Mouse (Mus musculus) lung, embryonic 16.5 days (tissue): ENCODE results near the gene Noxred1. TPM values are rescaled to one million over a fixed set of nuclear protein-coding genes. Genes with fewer than 3 reads are reported as not detected.

Experiments used
- ATAC-seq: fragments of 200-750 bp; cut with Nextera tagmentation; 2 replicates; pipeline ENCODE4 v1.8.0; 2017; ENCODE audit warnings: low read depth, mild to moderate bottlenecking, moderate library complexity
- H3K27ac ChIP-seq: fragments of 300-500 bp; sonication (generic); 2 replicates; pipeline ENCODE4 v1.5.1; 2014; ENCODE audit warnings: mild to moderate bottlenecking, control low read depth, low read length
- H3K27me3 ChIP-seq: fragments of 300-500 bp; sonication (generic); 2 replicates; pipeline ENCODE4 v1.6.1; 2014; ENCODE audit warnings: low read depth, low read length, mixed read lengths; ENCODE audit not compliant: control insufficient read depth, insufficient read depth
- H3K36me3 ChIP-seq: fragments of 300-500 bp; sonication (generic); 2 replicates; pipeline ENCODE4 v1.6.1; 2014; ENCODE audit warnings: low read length; ENCODE audit not compliant: control insufficient read depth, insufficient read depth
- H3K4me1 ChIP-seq: fragments of 300-500 bp; sonication (generic); replicated peaks from 2 replicates; pipeline ENCODE4 v1.6.1; 2014; ENCODE audit warnings: low read length, mixed read lengths; ENCODE audit not compliant: control insufficient read depth, insufficient read depth
- H3K4me2 ChIP-seq: fragments of 300-500 bp; sonication (generic); 2 replicates; pipeline ENCODE4 v1.6.1; 2014; ENCODE audit warnings: low read depth, low read length, control low read depth
- H3K4me3 ChIP-seq: fragments of 300-500 bp; sonication (generic); 2 replicates; pipeline ENCODE4 v1.5.1; 2014; ENCODE audit warnings: mild to moderate bottlenecking, low read length, control low read depth
- H3K9ac ChIP-seq: fragments of 300-500 bp; sonication (generic); 2 replicates; pipeline ENCODE4 v1.6.1; 2014; ENCODE audit warnings: low read length, control low read depth
- H3K9me3 ChIP-seq: fragments of 300-500 bp; sonication (generic); 2 replicates; pipeline ENCODE4 v1.6.1; 2016; ENCODE audit warnings: low read length; ENCODE audit not compliant: control insufficient read depth
- WGBS: fragments of 180-500 bp; shearing (Covaris S2); extraction: QIAGEN DNeasy Blood & Tissue Kit; methylation state at CpG from one replicate; pipeline ENCODE4 v1.1.7; 2014; 5-methylcytosine and 5-hydroxymethylcytosine counted together
- polyA plus RNA-seq: library from polyadenylated mRNA; unstranded; fragments of >200 nt; fragmentation: Nextera tagmentation; extraction: Ambion mirVana; gene quantifications from 2 replicates; pipeline ENCODE4 v1.2.1, GENCODE M21; 2015

The Noxred1 gene
- polyA plus RNA-seq, 1 experiment from 2014 or later, result 0.57 TPM

DNA sequence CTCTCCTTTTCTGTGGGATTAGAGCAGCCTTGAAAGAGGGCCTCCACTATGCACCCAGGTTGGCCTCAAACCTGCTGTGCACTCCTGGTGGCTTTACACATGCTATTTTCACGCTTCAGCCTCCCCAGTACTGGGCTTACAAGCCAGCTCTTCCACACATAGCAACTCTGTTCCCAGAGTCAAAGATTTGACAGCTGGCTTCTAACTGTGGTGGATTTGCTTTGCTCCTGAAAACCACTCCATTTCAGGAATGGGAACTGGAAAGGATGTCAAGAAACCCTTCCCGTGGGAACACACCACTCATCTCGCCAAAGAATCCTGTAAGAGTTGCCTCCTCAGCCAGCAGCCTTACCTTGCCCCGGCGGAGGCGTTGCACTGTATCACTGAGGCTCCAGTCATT is 15.3 kb upstream of the Noxred1 start:
- no peak overlapping the region for H3K4me3 ChIP-seq
- no peaks in the 10 kb centered on the region for H3K27me3 ChIP-seq
- peaks cover 38% of the 10 kb centered on the region for H3K36me3 ChIP-seq
- no peaks in the 10 kb centered on the region for H3K9me3 ChIP-seq
- H3K4me2 ChIP-seq, result no peak overlapping the region
- H3K9ac ChIP-seq, result no peak overlapping the region
- H3K27ac ChIP-seq, result no peak overlapping the region
- H3K4me1 ChIP-seq, result no peaks in the 10 kb centered on the region
- 92% methylated on average over 6 of the region's 6 CpGs for WGBS
- ATAC-seq, result no peak

DNA sequence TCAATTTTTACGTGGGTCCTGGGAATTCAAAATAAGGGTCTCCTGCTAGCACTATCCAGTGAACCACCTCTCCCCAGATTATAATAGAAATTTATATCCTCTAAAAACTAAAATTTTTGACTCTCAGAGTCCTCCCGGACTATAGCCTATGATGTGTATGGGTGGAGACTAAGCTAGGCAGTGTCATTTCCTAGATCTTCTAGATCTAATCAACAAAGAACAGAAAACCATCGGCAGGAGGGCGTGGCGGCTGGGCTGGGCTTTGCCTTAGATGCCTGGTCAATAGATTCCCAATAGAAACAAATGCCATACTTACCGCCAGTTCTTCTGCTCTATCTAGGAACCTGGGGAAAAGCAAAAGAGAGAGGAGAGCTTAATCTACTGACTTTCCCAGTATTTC is 11.6 kb upstream of the Noxred1 start:
- Histone ChIP-seq H3K4me2 (no peak overlapping the region), H3K4me3 (no peak overlapping the region), H3K4me1 (no peaks in the 10 kb centered on the region), H3K36me3 (peaks cover 40% of the 10 kb centered on the region), H3K9ac (no peak overlapping the region), H3K9me3 (no peaks in the 10 kb centered on the region), H3K27ac (no peak overlapping the region), H3K27me3 (no peaks in the 10 kb centered on the region)
- 88% methylated on average over 6 of the region's 6 CpGs for WGBS
- no peak for ATAC-seq

DNA sequence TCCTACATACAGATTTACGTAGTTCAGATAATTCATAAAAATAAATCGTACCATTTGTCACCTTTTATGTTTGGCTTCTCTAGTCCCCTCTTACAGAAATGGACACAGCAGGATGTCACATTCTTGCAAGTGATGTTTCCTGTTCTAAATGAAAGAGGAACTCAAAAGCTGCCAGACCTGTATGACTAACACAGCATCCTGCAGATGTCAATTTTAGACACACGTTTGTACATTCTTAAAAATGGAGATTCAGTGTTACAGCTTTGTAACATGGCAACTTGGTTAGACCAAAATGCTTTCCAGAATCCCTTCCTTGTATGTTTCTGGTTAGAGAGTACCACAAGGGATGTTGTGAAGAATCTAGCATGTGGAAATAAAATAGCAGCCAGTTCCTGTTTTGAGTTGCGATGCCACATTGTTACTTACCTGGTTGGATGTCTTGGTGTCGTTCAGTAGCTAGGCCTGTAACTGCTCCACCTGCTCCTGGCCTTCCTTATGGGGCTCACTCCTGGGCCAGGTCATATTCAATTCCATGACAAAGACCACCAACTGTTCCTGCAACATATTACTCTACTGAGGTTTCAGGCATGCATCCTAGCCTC is 1.5 kb downstream of the Noxred1 start:
- 84% methylated on average over 5 of the region's 5 CpGs for whole genome bisulfite sequencing
- no peak overlapping the region for H3K9ac ChIP-seq

GRCm38 (mm10) chr12:87230379-87230895 is 8.1 kb downstream of the Noxred1 start:
- H3K36me3 ChIP-seq, result no peaks in the 10 kb centered on the region
- no peak overlapping the region for H3K9ac ChIP-seq
- no peak for ATAC-seq
- H3K4me2 ChIP-seq, result no peak overlapping the region
- H3K4me1 ChIP-seq, result no peaks in the 10 kb centered on the region
- no peaks in the 10 kb centered on the region for H3K27me3 ChIP-seq
- H3K27ac ChIP-seq, result no peak overlapping the region
- no peaks in the 10 kb centered on the region for H3K9me3 ChIP-seq
- H3K4me3 ChIP-seq, result no peak overlapping the region

More for the DNA sequence above, 1.5 kb downstream of the Noxred1 start:
- H3K4me3 ChIP-seq, result no peak overlapping the region
- H3K27me3 ChIP-seq, result no peaks in the 10 kb centered on the region
- no peak overlapping the region for H3K27ac ChIP-seq
- H3K36me3 ChIP-seq, result peaks cover 11% of the 10 kb centered on the region
- no peak for ATAC-seq
- H3K4me2 ChIP-seq, result no peak overlapping the region
- no peaks in the 10 kb centered on the region for H3K4me1 ChIP-seq
- no peaks in the 10 kb centered on the region for H3K9me3 ChIP-seq

GRCm38 (mm10) chr12:87229633-87230032 is 8.9 kb downstream of the Noxred1 start:
- H3K4me2 ChIP-seq, result no peak overlapping the region
- no peak overlapping the region for H3K27ac ChIP-seq
- H3K9ac ChIP-seq, result no peak overlapping the region
- 94% methylated on average over 2 of the region's 2 CpGs for WGBS
- no peak overlapping the region for H3K4me3 ChIP-seq
- H3K9me3 ChIP-seq, result no peaks in the 10 kb centered on the region
- ATAC-seq, result no peak
- H3K4me1 ChIP-seq, result no peaks in the 10 kb centered on the region
- no peaks in the 10 kb centered on the region for H3K27me3 ChIP-seq
- no peaks in the 10 kb centered on the region for H3K36me3 ChIP-seq

DNA sequence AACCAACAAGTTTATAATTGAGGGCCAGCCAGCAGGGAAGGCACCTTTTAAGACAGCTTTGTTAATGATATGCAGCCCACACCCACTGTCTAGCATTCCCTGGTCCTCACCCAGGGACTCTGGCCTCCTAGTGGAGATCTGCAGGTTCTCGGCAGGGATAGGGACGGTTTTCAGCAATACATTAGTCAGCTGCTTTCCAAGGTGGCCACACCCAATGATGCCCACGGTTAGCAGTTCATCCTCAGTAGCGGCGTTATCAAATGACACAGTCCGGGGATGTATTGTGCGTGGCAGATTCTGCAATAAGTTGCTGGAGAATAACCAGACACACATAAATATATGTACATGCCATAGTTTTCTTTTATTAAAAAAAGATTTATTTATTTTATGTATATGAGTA is 11.7 kb downstream of the Noxred1 start:
- H3K4me1 ChIP-seq, result no peaks in the 10 kb centered on the region
- no peak overlapping the region for H3K9ac ChIP-seq
- H3K36me3 ChIP-seq, result no peaks in the 10 kb centered on the region
- H3K4me2 ChIP-seq, result no peak overlapping the region
- H3K4me3 ChIP-seq, result no peak overlapping the region
- H3K27ac ChIP-seq, result no peak overlapping the region
- 65% methylated on average over 7 of the region's 7 CpGs for WGBS
- no peaks in the 10 kb centered on the region for H3K9me3 ChIP-seq
- H3K27me3 ChIP-seq, result no peaks in the 10 kb centered on the region
- ATAC-seq, result no peak

GRCm38 (mm10) chr12:87224950-87225349 is 13.6 kb downstream of the Noxred1 start:
- H3K4me2 ChIP-seq, result no peak overlapping the region
- H3K27ac ChIP-seq, result no peak overlapping the region
- ATAC-seq, result no peak
- 69% methylated on average over 10 of the region's 10 CpGs for WGBS
- no peak overlapping the region for H3K9ac ChIP-seq
- H3K4me3 ChIP-seq, result no peak overlapping the region
- H3K4me1 ChIP-seq, result no peaks in the 10 kb centered on the region
- H3K27me3 ChIP-seq, result no peaks in the 10 kb centered on the region
- H3K9me3 ChIP-seq, result no peaks in the 10 kb centered on the region
- H3K36me3 ChIP-seq, result no peaks in the 10 kb centered on the region

DNA sequence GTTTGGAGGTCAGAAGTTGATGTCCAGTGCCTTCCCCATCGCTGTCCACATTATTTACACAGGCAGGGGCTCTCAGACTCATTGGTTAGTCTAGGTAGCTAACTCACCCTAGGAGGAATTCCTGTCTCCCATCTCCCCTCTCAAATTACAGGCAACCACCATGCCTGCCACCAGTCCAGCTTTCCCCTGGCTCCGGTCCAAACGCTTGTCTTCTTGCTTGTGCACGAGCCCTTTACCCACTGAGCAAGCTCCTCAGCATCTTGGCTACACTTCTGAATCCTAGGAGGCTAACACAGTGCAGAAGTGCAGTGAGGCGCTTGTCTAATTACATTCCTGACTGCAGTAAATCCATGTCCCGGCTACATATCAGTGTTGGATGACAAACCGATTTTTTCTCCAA is 19.2 kb downstream of the Noxred1 start:
- no peaks in the 10 kb centered on the region for H3K27me3 ChIP-seq
- H3K4me2 ChIP-seq, result no peak overlapping the region
- H3K9ac ChIP-seq, result no peak overlapping the region
- 39% methylated on average over 7 of the region's 7 CpGs for WGBS
- no peak for ATAC-seq
- no peak overlapping the region for H3K27ac ChIP-seq
- H3K36me3 ChIP-seq, result no peaks in the 10 kb centered on the region
- no peaks in the 10 kb centered on the region for H3K9me3 ChIP-seq
- no peak overlapping the region for H3K4me3 ChIP-seq
- H3K4me1 ChIP-seq, result no peaks in the 10 kb centered on the region

DNA sequence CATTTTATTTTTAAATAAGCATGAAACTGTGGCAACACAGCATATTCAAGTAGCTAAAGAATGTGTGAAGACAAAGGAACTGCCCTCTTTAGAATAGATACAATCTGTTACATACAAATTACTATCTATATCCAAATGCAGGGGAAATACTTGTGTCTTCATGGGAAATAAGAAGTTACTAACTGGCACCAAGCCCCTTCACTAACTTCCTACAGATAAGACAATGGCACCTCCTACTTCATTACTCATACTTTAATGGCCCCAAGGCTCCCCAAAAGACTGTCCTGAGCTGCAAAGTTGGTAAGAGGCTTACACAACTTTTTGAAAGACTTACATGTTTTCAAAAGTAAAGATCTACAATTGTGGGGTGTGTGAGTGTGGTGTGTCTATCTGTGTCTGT is 20.9 kb downstream of the Noxred1 start:
- Histone ChIP-seq H3K4me3 (no peak overlapping the region), H3K9me3 (no peaks in the 10 kb centered on the region), H3K27me3 (no peaks in the 10 kb centered on the region), H3K9ac (no peak overlapping the region), H3K27ac (no peak overlapping the region), H3K4me1 (no peaks in the 10 kb centered on the region), H3K4me2 (no peak overlapping the region), H3K36me3 (no peaks in the 10 kb centered on the region)
- ATAC-seq, result no peak

DNA sequence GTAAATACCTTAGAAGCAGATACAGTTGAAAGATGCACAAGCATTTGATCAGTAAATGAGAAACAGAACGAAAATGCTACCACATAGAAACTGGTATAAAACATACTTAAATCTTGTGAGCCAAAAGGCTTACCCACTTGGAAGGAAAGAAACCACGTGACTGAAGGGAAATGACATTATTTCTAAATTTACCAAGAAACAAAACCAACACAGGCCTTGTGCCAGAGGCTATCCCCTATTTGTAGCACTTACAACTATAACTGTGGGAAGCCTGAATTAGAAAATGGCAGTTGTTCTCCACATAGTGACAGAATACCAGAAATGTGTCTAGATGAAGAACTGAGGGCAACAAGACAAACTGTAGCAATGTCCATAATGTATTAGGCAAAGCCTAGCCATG is 22.5 kb downstream of the Noxred1 start:
- WGBS, result 57% methylated on average over 2 of the region's 2 CpGs
- no peak for ATAC-seq

More for the DNA sequence above, 22.5 kb downstream of the Noxred1 start:
- H3K4me2 ChIP-seq, result no peak overlapping the region
- no peak overlapping the region for H3K4me3 ChIP-seq
- H3K9ac ChIP-seq, result no peak overlapping the region
- H3K36me3 ChIP-seq, result no peaks in the 10 kb centered on the region
- H3K27me3 ChIP-seq, result no peaks in the 10 kb centered on the region
- H3K27ac ChIP-seq, result no peak overlapping the region
- H3K9me3 ChIP-seq, result no peaks in the 10 kb centered on the region
- no peaks in the 10 kb centered on the region for H3K4me1 ChIP-seq
